Mouse (Mus musculus): ENCODE results near the gene Hap1.
"Not testable (repeated sequence)": the region's sequence is repeated elsewhere in the genome, so short reads cannot be mapped to it uniquely, and the experiment has no call there.

The Hap1 gene

GRCm38 (mm10) chr11:100389931-100390445 is 34.1 kb upstream of the Hap1 start:
- DNase-seq (ENCODE audit: low spot score in 2 of 2) = no peak

GRCm38 (mm10) chr11:100388588-100388987 is 32.7 kb upstream of the Hap1 start:
- DNase-seq (ENCODE audit: low spot score in 2 of 2) = no peak

GRCm38 (mm10) chr11:100387589-100388375 is 31.9 kb upstream of the Hap1 start:
- no peak for DNase-seq (ENCODE audit: low spot score in 2 of 2)

GRCm38 (mm10) chr11:100387111-100387510 is 31.2 kb upstream of the Hap1 start:
- DNase-seq (ENCODE audit: low spot score in 2 of 2) = no peak

DNA sequence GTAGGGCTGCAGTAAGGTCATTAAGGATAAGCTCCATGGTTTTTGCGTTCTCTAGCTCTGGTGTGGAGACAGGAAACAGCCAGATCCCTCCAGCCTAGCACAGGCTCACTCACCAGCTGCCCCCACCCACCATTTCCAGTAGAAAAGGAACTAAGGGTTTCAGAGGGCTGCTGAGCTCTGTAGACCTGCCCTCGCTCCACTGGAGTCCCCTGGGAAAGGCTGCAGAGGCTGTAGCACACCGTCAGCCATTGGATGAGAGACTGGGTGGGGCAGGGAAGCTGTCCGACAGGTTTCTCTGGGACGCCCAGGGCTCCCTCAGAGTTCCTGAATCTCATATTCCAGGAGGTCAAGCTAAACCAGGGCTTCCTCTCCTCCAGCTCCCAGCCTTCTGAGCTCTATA is 30.7 kb upstream of the Hap1 start:
- no peak for DNase-seq (ENCODE audit: low spot score in 2 of 2)

- DNase-seq (ENCODE audit: low spot score in 2 of 2) = no peak
Measured at GRCm38 (mm10) chr11:100385016-100385415, 29.1 kb upstream of the Hap1 start.

- no peak for DNase-seq (ENCODE audit: low spot score in 2 of 2)
Measured at GRCm38 (mm10) chr11:100382682-100383081, 26.8 kb upstream of the Hap1 start.

DNA sequence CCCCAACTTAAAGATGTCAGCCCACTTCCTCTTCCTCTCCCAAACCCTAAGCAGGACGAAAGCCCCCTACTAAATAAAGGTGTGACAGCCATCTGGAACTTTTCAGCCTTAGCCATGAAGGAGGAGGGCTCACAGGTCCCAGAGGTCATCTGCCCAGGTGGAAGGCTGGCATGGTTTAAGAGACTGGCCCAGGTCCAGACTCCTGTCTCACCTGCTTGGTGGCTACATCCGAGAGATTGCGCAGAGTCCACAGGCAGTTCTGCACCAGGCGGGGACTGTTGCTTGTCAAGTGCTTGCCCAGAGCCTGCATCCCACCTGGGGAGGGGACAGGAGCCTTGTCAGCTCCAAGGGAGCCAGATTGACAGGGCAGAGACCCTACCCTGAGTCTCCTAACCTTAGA is 23.4 kb upstream of the Hap1 start:
- no peak for DNase-seq (ENCODE audit: low spot score in 2 of 2)

GRCm38 (mm10) chr11:100378446-100378845 is 22.5 kb upstream of the Hap1 start:
- DNase-seq (ENCODE audit: low spot score in 2 of 2) = no peak

- DNase-seq (ENCODE audit: low spot score in 2 of 2) = no peak
Measured at GRCm38 (mm10) chr11:100377989-100378388, 22.1 kb upstream of the Hap1 start.

- no peak for DNase-seq (ENCODE audit: low spot score in 2 of 2)
Measured at GRCm38 (mm10) chr11:100376746-100377389, 20.9 kb upstream of the Hap1 start.

DNA sequence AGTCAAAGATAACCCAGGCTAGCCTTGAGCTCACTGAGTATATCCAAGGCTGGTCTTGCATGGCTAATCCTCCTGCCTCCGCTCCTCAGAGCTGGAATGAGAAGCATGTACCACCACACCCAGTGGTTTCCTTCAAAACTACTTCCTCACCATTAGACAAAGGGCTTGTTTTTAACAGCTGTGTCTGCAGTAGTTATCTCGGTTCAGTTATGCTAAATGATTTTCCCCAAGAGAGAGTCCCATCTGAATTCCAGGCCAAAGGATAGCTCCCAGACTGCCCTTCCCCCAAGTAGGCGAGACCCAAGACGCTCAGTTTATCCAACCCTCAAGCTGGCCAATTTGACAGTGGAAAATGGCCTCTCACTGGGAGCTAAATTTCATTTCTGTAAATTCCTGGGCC is 20.1 kb upstream of the Hap1 start:
- no peak for DNase-seq (ENCODE audit: low spot score in 2 of 2)

- no peak for DNase-seq (ENCODE audit: low spot score in 2 of 2)
Measured at GRCm38 (mm10) chr11:100375127-100375526, 19.2 kb upstream of the Hap1 start.

DNA sequence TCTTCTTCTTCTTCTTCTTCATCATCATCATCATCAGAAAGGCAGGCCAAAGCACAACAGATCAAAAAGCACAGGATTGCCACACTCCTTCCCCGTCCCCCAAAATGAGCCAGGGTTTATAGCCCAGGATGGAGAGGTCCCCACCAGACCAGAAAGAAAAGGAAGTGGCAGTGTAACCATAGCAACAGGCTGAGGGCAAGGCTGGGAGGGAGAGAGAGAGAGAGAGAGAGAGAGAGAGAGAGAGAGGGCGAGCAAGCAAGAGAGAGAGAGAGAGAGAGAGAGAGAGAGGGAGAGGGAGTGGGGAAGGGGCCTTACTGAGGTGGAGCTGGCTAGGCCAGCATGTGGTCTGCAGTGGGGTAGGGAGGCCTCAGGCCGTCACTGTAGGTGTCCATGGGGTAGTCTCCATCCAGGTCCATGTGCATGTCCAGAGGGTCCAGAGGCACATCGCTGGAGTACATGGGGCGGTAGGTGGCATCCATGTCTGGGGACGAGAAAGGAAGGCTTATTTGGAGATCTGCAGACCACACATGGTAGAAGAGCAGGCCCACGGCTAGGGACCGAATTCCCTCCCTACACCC is 16.1 kb upstream of the Hap1 start:
- no peak for DNase-seq (ENCODE audit: low spot score in 2 of 2)

GRCm38 (mm10) chr11:100369822-100370221 is 13.9 kb upstream of the Hap1 start:
- no peak for DNase-seq (ENCODE audit: low spot score in 2 of 2)

DNA sequence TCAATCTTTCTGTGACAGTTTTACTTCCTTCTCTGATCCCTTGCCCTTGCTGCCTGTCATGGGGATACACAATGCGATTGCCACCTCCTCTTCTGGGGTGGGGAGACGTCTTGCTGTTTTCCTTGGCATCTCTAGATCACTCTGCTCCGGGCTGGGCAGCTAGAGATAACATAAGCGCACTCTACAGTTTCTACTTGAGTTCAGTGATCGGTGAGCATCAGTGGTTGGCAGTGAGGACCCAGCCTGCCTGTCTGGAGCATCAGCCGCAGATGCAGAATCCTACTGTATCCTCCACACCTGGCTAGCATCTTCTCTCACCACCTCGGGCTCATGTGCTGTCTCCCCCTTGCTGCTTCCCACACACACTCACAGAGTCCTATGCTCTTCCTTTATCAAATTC is 13.2 kb upstream of the Hap1 start:
- no peak for DNase-seq (ENCODE audit: low spot score in 2 of 2)

- DNase-seq (ENCODE audit: low spot score in 2 of 2) = peak; percentile 40 to 71
Measured at GRCm38 (mm10) chr11:100362979-100363562, 7.1 kb upstream of the Hap1 start.

GRCm38 (mm10) chr11:100362209-100362978 is 6.5 kb upstream of the Hap1 start:
- peak; percentile 74 to 84 for DNase-seq (ENCODE audit: low spot score in 2 of 2)

- not testable (repeated sequence) for DNase-seq (ENCODE audit: low spot score in 2 of 2)
Measured at GRCm38 (mm10) chr11:100361059-100361458, 5.1 kb upstream of the Hap1 start.

GRCm38 (mm10) chr11:100360175-100360574 is 4.2 kb upstream of the Hap1 start:
- DNase-seq (ENCODE audit: low spot score in 2 of 2) = no peak

- DNase-seq (ENCODE audit: low spot score in 2 of 2) = no peak
Measured at GRCm38 (mm10) chr11:100357408-100357807, 1.5 kb upstream of the Hap1 start.

- no peak for DNase-seq (ENCODE audit: low spot score in 2 of 2)
Measured at GRCm38 (mm10) chr11:100356819-100357211, 887 bp upstream of the Hap1 start.
